Mouse (Mus musculus) liver, embryonic 12.5 days (tissue): Measurements from ENCODE around the gene Mocs3. TPM values are rescaled to one million over a fixed set of nuclear protein-coding genes. Genes with fewer than 3 reads are reported as not detected.
A peak's percentile ranks its signal among the peaks of the same experiment; 100 is the strongest.

Experiments used
- ATAC-seq: fragments of 200-750 bp; cut with Nextera tagmentation; 2 replicates; pipeline ENCODE4 v1.8.0; 2017; ENCODE audit warnings: moderate number of reproducible peaks, mild to moderate bottlenecking, moderate library complexity
- H3K27ac ChIP-seq: fragments of 300-500 bp; sonication (generic); 2 replicates; pipeline ENCODE4 v1.5.1; 2016; ENCODE audit warnings: mild to moderate bottlenecking
- H3K27me3 ChIP-seq: fragments of 300-500 bp; sonication (generic); replicated peaks from 2 replicates; pipeline ENCODE4 v1.6.1; 2016; ENCODE audit warnings: mild to moderate bottlenecking, moderate library complexity
- H3K36me3 ChIP-seq: fragments of 300-500 bp; sonication (generic); 2 replicates; pipeline ENCODE4 v1.6.1; 2016; ENCODE audit warnings: mild to moderate bottlenecking, moderate library complexity
- H3K4me1 ChIP-seq: fragments of 300-500 bp; sonication (generic); 2 replicates; pipeline ENCODE4 v1.6.1; 2016
- H3K4me2 ChIP-seq: fragments of 300-500 bp; sonication (generic); 2 replicates; pipeline ENCODE4 v1.6.1; 2016; ENCODE audit warnings: mild to moderate bottlenecking, moderate library complexity
- H3K4me3 ChIP-seq: fragments of 300-500 bp; sonication (generic); 2 replicates; pipeline ENCODE4 v1.5.1; 2016; ENCODE audit warnings: mild to moderate bottlenecking, moderate library complexity
- H3K9ac ChIP-seq: fragments of 300-500 bp; sonication (generic); 2 replicates; pipeline ENCODE4 v1.6.1; 2016; ENCODE audit warnings: mild to moderate bottlenecking, moderate library complexity
- H3K9me3 ChIP-seq: fragments of 300-500 bp; sonication (generic); replicated peaks from 2 replicates; pipeline ENCODE4 v1.6.1; 2016; ENCODE audit warnings: mild to moderate bottlenecking, moderate library complexity
- WGBS: fragments of 180-500 bp; shearing (Covaris S2); methylation state at CpG from one replicate; pipeline ENCODE4 v1.1.7; 2016; ENCODE audit not compliant: insufficient replicate concordance; 5-methylcytosine and 5-hydroxymethylcytosine counted together
- polyA plus RNA-seq: library from polyadenylated mRNA; unstranded; fragments of >200 nt; fragmentation: Nextera tagmentation; extraction: Ambion mirVana; gene quantifications from 2 replicates; pipeline ENCODE4 v1.2.1, GENCODE M21; 2016

Mocs3 gene
- polyA plus RNA-seq, 1 experiment from 2014 or later, result 8.9 TPM

- peaks cover 100% of the 10 kb centered on the region for H3K27me3 ChIP-seq
- no peak overlapping the region for H3K4me3 ChIP-seq
- peaks cover 12% of the 10 kb centered on the region; the same call in 1 of the 2 replicates for H3K4me1 ChIP-seq
- no peaks in the 10 kb centered on the region for H3K9me3 ChIP-seq
- no peak overlapping the region for H3K9ac ChIP-seq
- peak overlapping the region; percentile 34 for H3K4me2 ChIP-seq
- WGBS, result 9% methylated on average over 9 of the region's 9 CpGs
- ATAC-seq, result no peak
- no peak overlapping the region for H3K27ac ChIP-seq
- H3K36me3 ChIP-seq, result no peaks in the 10 kb centered on the region
Measured at GRCm38 (mm10) chr2:168273387-168273786, 43.0 kb downstream of the Mocs3 start.

GRCm38 (mm10) chr2:168274374-168274935 lies 44.0 kb downstream of the Mocs3 start:
- Histone ChIP-seq H3K27me3 (peaks cover 100% of the 10 kb centered on the region), H3K4me1 (peaks cover 12% of the 10 kb centered on the region; the same call in 1 of the 2 replicates), H3K9me3 (no peaks in the 10 kb centered on the region), H3K4me3 (no peak overlapping the region), H3K36me3 (no peaks in the 10 kb centered on the region), H3K9ac (no peak overlapping the region), H3K4me2 (no peak overlapping the region), H3K27ac (no peak overlapping the region)
- ATAC-seq, result no peak
- WGBS, result 4% methylated on average over 11 of the region's 11 CpGs

GRCm38 (mm10) chr2:168280729-168281581 lies 50.5 kb downstream of the Mocs3 start:
- no peak overlapping the region for H3K9ac ChIP-seq
- H3K4me3 ChIP-seq, result peak overlapping the region; percentile 49
- H3K4me1 ChIP-seq, result peaks cover 10% of the 10 kb centered on the region; the same call in 1 of the 2 replicates
- peak; percentile 30; the same call in 1 of the 2 replicates for ATAC-seq
- peak overlapping the region; percentile 68 for H3K4me2 ChIP-seq
- 3% methylated on average over 62 of the region's 82 CpGs for WGBS
- peaks cover 89% of the 10 kb centered on the region for H3K27me3 ChIP-seq
- no peak overlapping the region for H3K27ac ChIP-seq
- no peaks in the 10 kb centered on the region for H3K36me3 ChIP-seq
- peaks cover 5% of the 10 kb centered on the region; the same call in 1 of the 2 replicates for H3K9me3 ChIP-seq

- Histone ChIP-seq H3K4me3 (peak within 1 kb of the TSS; percentile 49), H3K27ac (no peak within 1 kb of the TSS), H3K4me1 (peaks cover 10% of the 10 kb centered on the region; the same call in 1 of the 2 replicates), H3K27me3 (peaks cover 86% of the 10 kb centered on the region), H3K36me3 (no peaks in the 10 kb centered on the region), H3K9ac (no peak within 1 kb of the TSS), H3K9me3 (peaks cover 5% of the 10 kb centered on the region; the same call in 1 of the 2 replicates), H3K4me2 (peak within 1 kb of the TSS; percentile 68)
- no peak for ATAC-seq
- 14% methylated on average over 12 of the region's 12 CpGs for WGBS
Measured at GRCm38 (mm10) chr2:168281582-168281981, 51.2 kb downstream of the Mocs3 start, which contains the start of gene Kcng1. Gene Kcng1 (minus strand): TSS chr2:168281736.

Other genes starting within 250 kb of the Mocs3 start
- 2.4 and 2.9 TPM in 2 replicates for gene Ripor3, start 220.0 kb upstream of the Mocs3 start, polyA plus RNA-seq
- 4.5 and 4.9 TPM in 2 replicates for gene Pard6b, start 149.6 kb upstream of the Mocs3 start, polyA plus RNA-seq
- 7.7 and 8.6 TPM in 2 replicates for gene Adnp, start 23.5 kb upstream of the Mocs3 start, polyA plus RNA-seq
- 6.4 and 7.3 TPM in 2 replicates for gene Gm20716, start 258 bp upstream of the Mocs3 start, polyA plus RNA-seq
- 94.0 and 104 TPM in 2 replicates for gene Dpm1, start within 50 bp of the Mocs3 start, polyA plus RNA-seq
- gene Kcng1, start 51.1 kb downstream of the Mocs3 start, polyA plus RNA-seq, result 0.19 and 0.45 TPM in 2 replicates